Mouse (Mus musculus) right cerebral cortex, postnatal 25 days (tissue): ENCODE measurements around the gene Trip6.
A peak's percentile ranks its signal among the peaks of the same experiment; 100 is the strongest.
"Not testable (repeated sequence)": the region's sequence is repeated elsewhere in the genome, so short reads cannot be mapped to it uniquely, and the experiment has no call there.

Experiments used
- DNase-seq: peaks from one replicate; pipeline ENCODE4 v3.0.0; 2022

The Trip6 gene

GRCm38 (mm10) chr5:137295712-137296111 lies 18.5 kb downstream of the Trip6 start:
- DNase-seq = no peak

GRCm38 (mm10) chr5:137295296-137295695 lies 18.9 kb downstream of the Trip6 start:
- no peak for DNase-seq

GRCm38 (mm10) chr5:137294744-137295093 lies 19.5 kb downstream of the Trip6 start:
- no peak for DNase-seq

GRCm38 (mm10) chr5:137293839-137294743 lies 20.1 kb downstream of the Trip6 start, which contains the start of gene Ufsp1:
Gene Ufsp1 (plus strand): TSS chr5:137294629.
- peak; percentile 95 for DNase-seq

- peak; percentile 81 for DNase-seq
Measured at GRCm38 (mm10) chr5:137293282-137293681, 20.9 kb downstream of the Trip6 start.

GRCm38 (mm10) chr5:137291381-137291926 lies 22.8 kb downstream of the Trip6 start:
- no peak for DNase-seq

GRCm38 (mm10) chr5:137290677-137291076 lies 23.5 kb downstream of the Trip6 start:
- DNase-seq = peak; percentile 44

GRCm38 (mm10) chr5:137289591-137290365 lies 24.4 kb downstream of the Trip6 start:
- no peak for DNase-seq

- peak; percentile 56 for DNase-seq
Measured at GRCm38 (mm10) chr5:137288999-137289470, 25.2 kb downstream of the Trip6 start.

GRCm38 (mm10) chr5:137287953-137288743 lies 26.1 kb downstream of the Trip6 start:
- peak; percentile 70 for DNase-seq

GRCm38 (mm10) chr5:137287032-137287952 lies 26.9 kb downstream of the Trip6 start, which contains the start of gene Ache:
Gene Ache (plus strand): TSS chr5:137287519.
- DNase-seq = peak; percentile 79

- peak; percentile 89 for DNase-seq
Measured at GRCm38 (mm10) chr5:137286655-137287031, 27.6 kb downstream of the Trip6 start.

GRCm38 (mm10) chr5:137285986-137286385 lies 28.2 kb downstream of the Trip6 start:
- DNase-seq = no peak

GRCm38 (mm10) chr5:137285045-137285444 lies 29.2 kb downstream of the Trip6 start:
- no peak for DNase-seq

- DNase-seq = not testable (repeated sequence)
Measured at GRCm38 (mm10) chr5:137284411-137284810, 29.8 kb downstream of the Trip6 start.

- DNase-seq = no peak
Measured at GRCm38 (mm10) chr5:137277360-137278342, 36.6 kb downstream of the Trip6 start.

GRCm38 (mm10) chr5:137268131-137268910 lies 45.9 kb downstream of the Trip6 start:
- no peak for DNase-seq

- DNase-seq = no peak
Measured at GRCm38 (mm10) chr5:137264787-137265186, 49.4 kb downstream of the Trip6 start.
